11 mouse cellular contexts compared by ENCODE assay signal in genomic region chr6:136542105-136542504, GRCm38 (mm10). TPM values are rescaled to one million over a fixed set of nuclear protein-coding genes. Genes with fewer than 3 reads are reported as not detected.
A peak's percentile ranks its signal among the peaks of the same experiment; 100 is the strongest.
DNase-seq lines count a peak whose midpoint lies in the region; ATAC-seq lines count a peak whose summit lies in the region.
"Had no signal": no experiment of that assay in that cellular context is flagged by ENCODE, and none has a peak within 500 bp of the region (broad histone marks: within the 10 kb centered on the region; RNA-seq: fewer than 3 reads in every experiment).

No protein-coding gene starts in this region.

- H3K9me3 ChIP-seq in kidney, embryonic 15.5 days (replicated peaks) = no peaks in the 10 kb centered on the region
- no peaks in the 10 kb centered on the region for H3K9me3 ChIP-seq in forebrain, embryonic 10.5 days
- no peaks in the 10 kb centered on the region for H3K9me3 ChIP-seq in forebrain, embryonic 16.5 days (ENCODE audit: control insufficient read depth, low read length)
- no peaks in the 10 kb centered on the region for H3K9me3 ChIP-seq in midbrain, embryonic 12.5 days

- WGBS in kidney, embryonic 15.5 days = 79% methylated on average over 1 of the region's 1 CpGs
- 93% methylated on average over 1 of the region's 1 CpGs for WGBS in forebrain, embryonic 10.5 days
- 50% methylated on average over 1 of the region's 1 CpGs for WGBS in forebrain, embryonic 16.5 days
- 89% methylated on average over 1 of the region's 1 CpGs for WGBS in midbrain, embryonic 12.5 days

- no peak for ATAC-seq in kidney, embryonic 15.5 days (replicated peaks; ENCODE audit: low FRiP score)
- ATAC-seq in forebrain, embryonic 16.5 days = no peak
- ATAC-seq in midbrain, embryonic 12.5 days (ENCODE audit: low FRiP score, low read depth) = no peak

- H3K36me3 ChIP-seq in kidney, embryonic 15.5 days = peaks cover 36% of the 10 kb centered on the region
- H3K36me3 ChIP-seq in forebrain, embryonic 10.5 days (replicated peaks) = peaks cover 40% of the 10 kb centered on the region
- peaks cover 10% of the 10 kb centered on the region for H3K36me3 ChIP-seq in forebrain, embryonic 16.5 days (ENCODE audit: control insufficient read depth, insufficient read depth)
- H3K36me3 ChIP-seq in midbrain, embryonic 12.5 days = peaks cover 30% of the 10 kb centered on the region

- H3K4me3 ChIP-seq in kidney, embryonic 15.5 days (replicated peaks) = no peak overlapping the region
- H3K4me3 ChIP-seq in forebrain, embryonic 10.5 days = no peak overlapping the region
- H3K4me3 ChIP-seq in forebrain, embryonic 16.5 days (replicated peaks; ENCODE audit: low read length) = no peak overlapping the region
- H3K4me3 ChIP-seq in midbrain, embryonic 12.5 days = no peak overlapping the region

- H3K27ac ChIP-seq in kidney, embryonic 15.5 days = peak overlapping the region; percentile 54; the same call in 1 of the 2 replicates
- peak overlapping the region; percentile 83; the same call in 1 of the 2 replicates for H3K27ac ChIP-seq in forebrain, embryonic 10.5 days
- H3K27ac ChIP-seq in forebrain, embryonic 16.5 days (ENCODE audit: low read length) = peak overlapping the region; percentile 68
- peak overlapping the region; percentile 81 for H3K27ac ChIP-seq in midbrain, embryonic 12.5 days (replicated peaks)
- H3K27ac ChIP-seq: kidney, postnatal 0 days had no signal

- H3K4me2 ChIP-seq in kidney, embryonic 15.5 days = no peak overlapping the region
- H3K4me2 ChIP-seq in forebrain, embryonic 16.5 days (ENCODE audit: low read length) = no peak overlapping the region
- no peak overlapping the region for H3K4me2 ChIP-seq in midbrain, embryonic 12.5 days (replicated peaks)

- no peak overlapping the region for H3K9ac ChIP-seq in kidney, embryonic 15.5 days
- no peak overlapping the region for H3K9ac ChIP-seq in forebrain, embryonic 16.5 days (replicated peaks; ENCODE audit: low read depth, low read length)
- H3K9ac ChIP-seq in midbrain, embryonic 12.5 days (replicated peaks) = no peak overlapping the region

- H3K27me3 ChIP-seq in kidney, embryonic 15.5 days = no peaks in the 10 kb centered on the region
- H3K27me3 ChIP-seq in forebrain, embryonic 10.5 days (ENCODE audit: poor library complexity, severe bottlenecking) = no peaks in the 10 kb centered on the region
- H3K27me3 ChIP-seq in forebrain, embryonic 16.5 days (replicated peaks; ENCODE audit: control insufficient read depth, insufficient read depth, low read length) = no peaks in the 10 kb centered on the region
- no peaks in the 10 kb centered on the region for H3K27me3 ChIP-seq in midbrain, embryonic 12.5 days

- DNase-seq in kidney, postnatal 14 days = no peak
- no peak for DNase-seq in forebrain, embryonic 10.5 days (ENCODE audit: extremely low spot score, low spot score)
- DNase-seq in spleen, adult 18-20 months = no peak
- no peak for DNase-seq in B cell, adult 2 months
- DNase-seq: lung, postnatal 14 days; right cerebral cortex, postnatal 25 days; thymus, adult 2 months had no signal

- peaks cover 18% of the 10 kb centered on the region for H3K4me1 ChIP-seq in kidney, embryonic 15.5 days
- peaks cover 46% of the 10 kb centered on the region for H3K4me1 ChIP-seq in forebrain, embryonic 10.5 days
- H3K4me1 ChIP-seq in forebrain, embryonic 16.5 days (replicated peaks; ENCODE audit: control insufficient read depth, insufficient read depth, low read length) = peaks cover 35% of the 10 kb centered on the region
- peaks cover 38% of the 10 kb centered on the region for H3K4me1 ChIP-seq in midbrain, embryonic 12.5 days

RNA-seq across cellular contexts. Expression of gene Atf7ip, which starts 36.1 kb away (rescaled TPM):
- 43.1 and 44.2 TPM in 2 replicates for polyA plus RNA-seq in kidney, embryonic 15.5 days (2015; fragmentation: Nextera tagmentation; extraction: Ambion mirVana)
- polyA plus RNA-seq in forebrain, embryonic 10.5 days (2016; fragmentation: Nextera tagmentation; extraction: Ambion mirVana) = 44.2 and 46.7 TPM in 2 replicates
- 49.2 and 50.9 TPM in 2 replicates for polyA plus RNA-seq in forebrain, embryonic 16.5 days (2015; fragmentation: Nextera tagmentation; extraction: Ambion mirVana)
- polyA plus RNA-seq in midbrain, embryonic 12.5 days (2016; fragmentation: Nextera tagmentation; extraction: Ambion mirVana) = 61.4 TPM in 2 replicates
